Mouse (Mus musculus) C2C12 (cell line): Measurements from ENCODE around the gene Ctnna2.

ENCODE experiments used
- CEBPB ChIP-seq: IDR thresholded peaks from one replicate; pipeline ENCODE4 v1.6.1; 2011; ENCODE audit warnings: low read depth, mild to moderate bottlenecking, control low read depth, moderate library complexity
- CTCF ChIP-seq: IDR thresholded peaks from one replicate; pipeline ENCODE4 v1.5.1; 2011; ENCODE audit not compliant: control insufficient read depth, insufficient read depth, insufficient read length
- FOSL1 ChIP-seq: IDR thresholded peaks from one replicate; pipeline ENCODE4 v1.8.0; 2011; ENCODE audit warnings: mild to moderate bottlenecking, low read length; ENCODE audit not compliant: poor library complexity, insufficient read depth, severe bottlenecking
- MAX ChIP-seq: IDR thresholded peaks from one replicate; pipeline ENCODE4 v1.6.1; 2011; ENCODE audit warnings: mild to moderate bottlenecking, control low read depth
- MYOD1 ChIP-seq: IDR thresholded peaks from one replicate; pipeline ENCODE4 v1.6.1; 2011; ENCODE audit warnings: low read depth; ENCODE audit not compliant: control insufficient read depth, insufficient read length
- MYOG ChIP-seq: IDR thresholded peaks from one replicate; pipeline ENCODE4 v1.6.1; 2011; ENCODE audit not compliant: control insufficient read depth, insufficient read length; ENCODE audit errors: extremely low read depth
- USF1 ChIP-seq: IDR thresholded peaks from one replicate; pipeline ENCODE4 v1.6.1; 2011; ENCODE audit warnings: low read depth, mild to moderate bottlenecking, control low read depth, moderate library complexity

- TF ChIP-seq CTCF (no peak), MYOG (no peak), USF1 (no peak), MAX (no peak), MYOD1 (no peak), CEBPB (no peak), FOSL1 (no peak)
These were observed 598.2 kb downstream of the Ctnna2 start for GRCm38 (mm10) chr6:77381309-77381708.
